Mouse (Mus musculus): Measurements from ENCODE around the gene Cox6a1. TPM values are rescaled to one million over a fixed set of nuclear protein-coding genes. Genes with fewer than 3 reads are reported as not detected.

The Cox6a1 gene
- polyA plus RNA-seq, 1 experiment from 2014 or later = 912 TPM

- H3K4me1 ChIP-seq (ENCODE audit: control insufficient read depth, insufficient read depth, low read length) = no peaks in the 10 kb centered on the region; the same call in 1 of the 2 replicates
- 83% methylated on average over 2 of the region's 2 CpGs for WGBS
- no peak overlapping the region for H3K9ac ChIP-seq (ENCODE audit: low read depth, low read length)
- H3K9me3 ChIP-seq (ENCODE audit: control insufficient read depth, low read length) = no peaks in the 10 kb centered on the region
- H3K27me3 ChIP-seq (replicated peaks; ENCODE audit: control insufficient read depth, insufficient read depth, low read length) = no peaks in the 10 kb centered on the region
- no peak for ATAC-seq (ENCODE audit: low read depth)
- no peak for DNase-seq (ENCODE audit: low spot score)
- no peak overlapping the region for H3K4me2 ChIP-seq (ENCODE audit: low read depth, low read length)
- no peaks in the 10 kb centered on the region for H3K36me3 ChIP-seq (ENCODE audit: control insufficient read depth, insufficient read depth, low read length)
- no peak overlapping the region for H3K27ac ChIP-seq (replicated peaks; ENCODE audit: low read depth, low read length)
- no peak overlapping the region for H3K4me3 ChIP-seq (ENCODE audit: low read depth, low read length)
These were observed 26.7 kb upstream of the Cox6a1 start for GRCm38 (mm10) chr5:115375436-115375835.

GRCm38 (mm10) chr5:115374204-115374820 is 25.5 kb upstream of the Cox6a1 start:
- DNase-seq (ENCODE audit: low spot score) = no peak
- Histone ChIP-seq H3K27ac (replicated peaks; ENCODE audit: low read depth, low read length) (no peak overlapping the region), H3K27me3 (replicated peaks; ENCODE audit: control insufficient read depth, insufficient read depth, low read length) (no peaks in the 10 kb centered on the region), H3K9ac (ENCODE audit: low read depth, low read length) (peak overlapping the region; percentile 61), H3K4me3 (ENCODE audit: low read depth, low read length) (peak overlapping the region; percentile 31), H3K9me3 (ENCODE audit: control insufficient read depth, low read length) (no peaks in the 10 kb centered on the region), H3K4me2 (ENCODE audit: low read depth, low read length) (peak overlapping the region; percentile 65), H3K4me1 (ENCODE audit: control insufficient read depth, insufficient read depth, low read length) (no peaks in the 10 kb centered on the region; the same call in 1 of the 2 replicates), H3K36me3 (ENCODE audit: control insufficient read depth, insufficient read depth, low read length) (no peaks in the 10 kb centered on the region)
- 18% methylated on average over 11 of the region's 11 CpGs for WGBS
- ATAC-seq (ENCODE audit: low read depth) = no peak

- no peak overlapping the region for H3K27ac ChIP-seq (replicated peaks; ENCODE audit: low read depth, low read length)
- no peaks in the 10 kb centered on the region; the same call in 1 of the 2 replicates for H3K4me1 ChIP-seq (ENCODE audit: control insufficient read depth, insufficient read depth, low read length)
- peak overlapping the region; percentile 61 for H3K9ac ChIP-seq (ENCODE audit: low read depth, low read length)
- peak overlapping the region; percentile 65 for H3K4me2 ChIP-seq (ENCODE audit: low read depth, low read length)
- no peaks in the 10 kb centered on the region for H3K27me3 ChIP-seq (replicated peaks; ENCODE audit: control insufficient read depth, insufficient read depth, low read length)
- peak overlapping the region; percentile 31 for H3K4me3 ChIP-seq (ENCODE audit: low read depth, low read length)
- H3K36me3 ChIP-seq (ENCODE audit: control insufficient read depth, insufficient read depth, low read length) = no peaks in the 10 kb centered on the region
- H3K9me3 ChIP-seq (ENCODE audit: control insufficient read depth, low read length) = no peaks in the 10 kb centered on the region
- ATAC-seq (ENCODE audit: low read depth) = peak; percentile 55; the same call in 1 of the 2 replicates
- WGBS = 24% methylated on average over 26 of the region's 26 CpGs
- DNase-seq (ENCODE audit: low spot score) = peak; percentile 80
These were observed 24.8 kb upstream of the Cox6a1 start for GRCm38 (mm10) chr5:115373441-115374203.

- WGBS = 60% methylated on average over 9 of the region's 9 CpGs
- ATAC-seq (ENCODE audit: low read depth) = no peak
- H3K27me3 ChIP-seq (replicated peaks; ENCODE audit: control insufficient read depth, insufficient read depth, low read length) = no peaks in the 10 kb centered on the region
- H3K27ac ChIP-seq (replicated peaks; ENCODE audit: low read depth, low read length) = no peak overlapping the region
- DNase-seq (ENCODE audit: low spot score) = no peak
- no peak overlapping the region for H3K9ac ChIP-seq (ENCODE audit: low read depth, low read length)
- no peak overlapping the region for H3K4me3 ChIP-seq (ENCODE audit: low read depth, low read length)
- no peaks in the 10 kb centered on the region for H3K36me3 ChIP-seq (ENCODE audit: control insufficient read depth, insufficient read depth, low read length)
- no peak overlapping the region for H3K4me2 ChIP-seq (ENCODE audit: low read depth, low read length)
- H3K4me1 ChIP-seq (ENCODE audit: control insufficient read depth, insufficient read depth, low read length) = no peaks in the 10 kb centered on the region; the same call in 1 of the 2 replicates
- no peaks in the 10 kb centered on the region for H3K9me3 ChIP-seq (ENCODE audit: control insufficient read depth, low read length)
These were observed 23.0 kb upstream of the Cox6a1 start for GRCm38 (mm10) chr5:115371736-115372135.

GRCm38 (mm10) chr5:115364782-115365181 is 16.0 kb upstream of the Cox6a1 start:
- 91% methylated on average over 4 of the region's 4 CpGs for WGBS
- H3K4me2 ChIP-seq (ENCODE audit: low read depth, low read length) = no peak overlapping the region
- no peak overlapping the region for H3K9ac ChIP-seq (ENCODE audit: low read depth, low read length)
- H3K27me3 ChIP-seq (replicated peaks; ENCODE audit: control insufficient read depth, insufficient read depth, low read length) = no peaks in the 10 kb centered on the region
- H3K4me1 ChIP-seq (ENCODE audit: control insufficient read depth, insufficient read depth, low read length) = no peaks in the 10 kb centered on the region
- H3K27ac ChIP-seq (replicated peaks; ENCODE audit: low read depth, low read length) = no peak overlapping the region
- H3K36me3 ChIP-seq (ENCODE audit: control insufficient read depth, insufficient read depth, low read length) = no peaks in the 10 kb centered on the region
- ATAC-seq (ENCODE audit: low read depth) = no peak
- no peak overlapping the region for H3K4me3 ChIP-seq (ENCODE audit: low read depth, low read length)
- no peaks in the 10 kb centered on the region for H3K9me3 ChIP-seq (ENCODE audit: control insufficient read depth, low read length)
- DNase-seq (ENCODE audit: low spot score) = no peak

- Histone ChIP-seq H3K9ac (ENCODE audit: low read depth, low read length) (no peak overlapping the region), H3K4me3 (ENCODE audit: low read depth, low read length) (no peak overlapping the region), H3K4me2 (ENCODE audit: low read depth, low read length) (no peak overlapping the region), H3K9me3 (ENCODE audit: control insufficient read depth, low read length) (no peaks in the 10 kb centered on the region), H3K36me3 (ENCODE audit: control insufficient read depth, insufficient read depth, low read length) (no peaks in the 10 kb centered on the region), H3K27me3 (replicated peaks; ENCODE audit: control insufficient read depth, insufficient read depth, low read length) (no peaks in the 10 kb centered on the region), H3K27ac (replicated peaks; ENCODE audit: low read depth, low read length) (no peak overlapping the region), H3K4me1 (ENCODE audit: control insufficient read depth, insufficient read depth, low read length) (no peaks in the 10 kb centered on the region)
- ATAC-seq (ENCODE audit: low read depth) = no peak
- WGBS = 26% methylated on average over 18 of the region's 19 CpGs
- peak; percentile 27 for DNase-seq (ENCODE audit: low spot score)
These were observed 14.3 kb upstream of the Cox6a1 start for GRCm38 (mm10) chr5:115362819-115363714.

- H3K9ac ChIP-seq (ENCODE audit: low read depth, low read length) = no peak overlapping the region
- no peaks in the 10 kb centered on the region for H3K9me3 ChIP-seq (ENCODE audit: control insufficient read depth, low read length)
- H3K4me1 ChIP-seq (ENCODE audit: control insufficient read depth, insufficient read depth, low read length) = no peaks in the 10 kb centered on the region
- H3K27ac ChIP-seq (replicated peaks; ENCODE audit: low read depth, low read length) = no peak overlapping the region
- no peak for ATAC-seq (ENCODE audit: low read depth)
- DNase-seq (ENCODE audit: low spot score) = no peak
- H3K36me3 ChIP-seq (ENCODE audit: control insufficient read depth, insufficient read depth, low read length) = no peaks in the 10 kb centered on the region
- H3K4me2 ChIP-seq (ENCODE audit: low read depth, low read length) = no peak overlapping the region
- no peaks in the 10 kb centered on the region for H3K27me3 ChIP-seq (replicated peaks; ENCODE audit: control insufficient read depth, insufficient read depth, low read length)
- 38% methylated on average over 7 of the region's 7 CpGs for WGBS
- H3K4me3 ChIP-seq (ENCODE audit: low read depth, low read length) = no peak overlapping the region
These were observed 13.4 kb upstream of the Cox6a1 start for GRCm38 (mm10) chr5:115362216-115362615.

- H3K36me3 ChIP-seq (ENCODE audit: control insufficient read depth, insufficient read depth, low read length) = no peaks in the 10 kb centered on the region
- no peak for DNase-seq (ENCODE audit: low spot score)
- H3K4me1 ChIP-seq (ENCODE audit: control insufficient read depth, insufficient read depth, low read length) = no peaks in the 10 kb centered on the region
- no peak overlapping the region for H3K4me3 ChIP-seq (ENCODE audit: low read depth, low read length)
- ATAC-seq (ENCODE audit: low read depth) = no peak
- H3K4me2 ChIP-seq (ENCODE audit: low read depth, low read length) = no peak overlapping the region
- H3K9me3 ChIP-seq (ENCODE audit: control insufficient read depth, low read length) = no peaks in the 10 kb centered on the region
- H3K27ac ChIP-seq (replicated peaks; ENCODE audit: low read depth, low read length) = no peak overlapping the region
- 66% methylated on average over 5 of the region's 5 CpGs for WGBS
- no peak overlapping the region for H3K9ac ChIP-seq (ENCODE audit: low read depth, low read length)
- no peaks in the 10 kb centered on the region for H3K27me3 ChIP-seq (replicated peaks; ENCODE audit: control insufficient read depth, insufficient read depth, low read length)
These were observed 11.1 kb upstream of the Cox6a1 start for GRCm38 (mm10) chr5:115359851-115360372.
